Mouse (Mus musculus) adrenal gland, adult 8-10 months (tissue): ENCODE measurements around the gene Csrnp3. TPM values are rescaled to one million over a fixed set of nuclear protein-coding genes. Genes with fewer than 3 reads are reported as not detected.

Source experiments
- DNase-seq: peaks from one replicate; pipeline ENCODE4 v3.0.0; 2022
- total RNA-seq, 4 experiments: library from RNA; stranded (reverse); gene quantifications; 2 replicates each; pipeline ENCODE4 v1.2.4; 2022

The Csrnp3 gene
- total RNA-seq, 4 experiments from 2014 or later, result 0.41 to 1.1 (median 0.87) TPM

DNA sequence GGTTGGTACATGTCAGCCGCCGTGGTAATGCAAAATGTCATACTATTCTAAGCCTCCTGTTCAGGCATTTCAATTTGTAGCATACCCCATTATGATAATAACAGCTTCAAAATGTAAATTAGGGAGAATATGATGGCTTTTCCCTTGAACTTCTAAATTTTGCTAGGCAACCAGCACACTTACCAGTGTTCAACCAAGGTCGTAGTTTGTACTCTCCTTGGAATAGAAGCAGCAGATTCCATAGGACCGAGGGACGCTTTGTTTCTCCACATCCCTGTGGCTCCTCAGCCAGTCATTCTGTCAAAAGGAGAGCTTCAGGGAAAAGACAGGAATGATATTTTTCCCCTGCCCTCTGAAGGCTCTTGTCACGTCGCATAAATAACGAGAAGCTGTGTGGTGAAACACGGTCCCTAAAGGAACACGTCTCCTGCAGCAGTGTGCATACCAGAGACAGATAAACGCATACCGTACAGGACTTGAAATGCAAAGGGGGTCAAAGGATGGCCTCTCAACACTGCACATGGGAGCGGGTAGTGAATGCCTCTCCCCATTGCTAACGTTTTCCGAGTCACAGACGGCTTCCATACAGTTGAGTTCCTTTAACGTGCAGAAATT, 108.3 kb downstream of the Csrnp3 start:
- no peak for DNase-seq

DNA sequence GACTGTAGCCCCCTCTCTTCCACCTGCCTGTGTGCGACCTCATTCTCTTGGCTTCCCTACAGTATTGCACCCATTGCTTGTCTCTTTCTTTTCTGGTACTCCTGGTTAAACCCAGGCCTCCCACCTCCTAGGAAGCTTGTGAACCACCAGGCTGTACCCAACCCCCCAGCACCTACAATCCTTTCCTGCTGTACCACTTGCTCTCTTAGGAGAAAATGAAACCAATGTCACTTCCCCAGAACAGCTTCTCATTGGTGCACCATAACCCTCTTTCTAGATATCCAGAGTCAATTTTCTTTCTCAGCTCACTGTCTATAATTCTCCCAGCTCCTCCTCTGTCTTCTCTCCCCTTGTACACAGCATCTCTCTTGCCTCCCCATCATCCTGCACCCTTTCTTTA, 110.2 kb downstream of the Csrnp3 start:
- DNase-seq, result no peak

- DNase-seq, result no peak
These were observed 111.2 kb downstream of the Csrnp3 start for GRCm38 (mm10) chr2:65956727-65957126.

GRCm38 (mm10) chr2:65963420-65963819, 117.9 kb downstream of the Csrnp3 start:
- DNase-seq, result no peak

GRCm38 (mm10) chr2:65968810-65969209, 123.2 kb downstream of the Csrnp3 start:
- no peak for DNase-seq

GRCm38 (mm10) chr2:65973907-65974306, 128.3 kb downstream of the Csrnp3 start:
- DNase-seq, result no peak

DNA sequence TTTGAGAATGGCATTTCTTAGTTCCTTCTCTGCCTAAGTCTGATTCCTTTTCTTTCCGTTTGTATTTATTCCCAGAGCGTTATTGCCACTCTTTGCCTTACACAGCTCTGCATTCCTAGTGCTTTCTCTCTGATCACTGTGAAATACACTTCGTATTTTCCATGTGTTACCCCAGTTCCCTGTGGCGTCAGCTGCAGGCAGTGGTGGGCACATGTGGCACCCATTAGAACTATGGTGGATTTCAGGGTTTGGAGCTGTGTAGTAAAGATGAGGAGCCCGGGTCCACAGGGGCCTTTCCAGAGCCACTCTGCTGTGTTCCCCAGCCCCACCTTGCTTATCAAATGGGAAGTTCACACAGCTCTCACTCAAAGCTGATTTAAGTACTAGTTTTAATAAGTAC, 129.8 kb downstream of the Csrnp3 start:
- DNase-seq, result no peak

GRCm38 (mm10) chr2:65979338-65980053, 133.9 kb downstream of the Csrnp3 start:
- no peak for DNase-seq

- DNase-seq, result no peak
These were observed 135.9 kb downstream of the Csrnp3 start for GRCm38 (mm10) chr2:65981470-65981869.

DNA sequence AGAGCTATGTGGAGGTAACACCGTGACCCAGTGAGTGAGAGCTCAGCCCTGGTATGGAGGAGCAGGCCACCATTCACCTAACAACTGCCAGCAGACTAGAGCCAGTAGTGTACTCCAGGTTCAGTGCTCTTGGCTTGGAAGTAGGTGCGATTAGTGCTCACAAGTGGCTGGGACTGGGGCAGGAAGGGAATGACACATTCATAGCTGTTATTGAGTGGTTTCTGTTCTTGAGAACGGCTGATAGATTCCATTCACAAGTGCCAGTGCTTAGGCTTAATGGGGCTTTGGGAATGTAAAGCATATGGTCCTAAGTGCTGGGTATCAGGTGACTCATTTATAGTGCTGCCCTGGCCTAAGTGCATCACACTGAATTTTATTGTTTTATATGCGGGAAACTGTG, 136.4 kb downstream of the Csrnp3 start:
- DNase-seq, result no peak

- no peak for DNase-seq
These were observed 140.1 kb downstream of the Csrnp3 start for GRCm38 (mm10) chr2:65985706-65986105.

GRCm38 (mm10) chr2:65987069-65987468, 141.5 kb downstream of the Csrnp3 start:
- DNase-seq, result no peak

DNA sequence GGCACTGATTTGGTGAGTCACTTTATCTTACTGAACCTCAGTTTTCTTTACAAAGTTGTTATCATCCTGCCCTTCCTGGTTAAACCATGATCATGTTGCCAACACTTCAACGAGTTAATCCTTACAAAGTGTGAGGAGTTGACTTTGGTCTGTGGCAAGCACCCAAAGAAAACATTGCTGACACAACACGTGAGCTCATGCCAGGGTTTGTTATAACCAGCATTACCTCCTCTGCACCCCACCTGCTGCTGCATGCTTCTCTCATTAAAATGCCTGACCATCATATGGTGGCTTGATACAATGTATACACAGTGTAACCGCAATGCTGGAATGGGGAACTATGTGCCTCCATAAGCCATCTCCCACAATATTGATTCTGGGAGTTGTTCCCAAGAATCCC, 142.0 kb downstream of the Csrnp3 start:
- DNase-seq, result no peak

GRCm38 (mm10) chr2:65988788-65989187, 143.2 kb downstream of the Csrnp3 start:
- DNase-seq, result no peak

GRCm38 (mm10) chr2:65990108-65990507, 144.5 kb downstream of the Csrnp3 start:
- DNase-seq, result no peak

- DNase-seq, result no peak
These were observed 145.2 kb downstream of the Csrnp3 start for GRCm38 (mm10) chr2:65990754-65991153.

DNA sequence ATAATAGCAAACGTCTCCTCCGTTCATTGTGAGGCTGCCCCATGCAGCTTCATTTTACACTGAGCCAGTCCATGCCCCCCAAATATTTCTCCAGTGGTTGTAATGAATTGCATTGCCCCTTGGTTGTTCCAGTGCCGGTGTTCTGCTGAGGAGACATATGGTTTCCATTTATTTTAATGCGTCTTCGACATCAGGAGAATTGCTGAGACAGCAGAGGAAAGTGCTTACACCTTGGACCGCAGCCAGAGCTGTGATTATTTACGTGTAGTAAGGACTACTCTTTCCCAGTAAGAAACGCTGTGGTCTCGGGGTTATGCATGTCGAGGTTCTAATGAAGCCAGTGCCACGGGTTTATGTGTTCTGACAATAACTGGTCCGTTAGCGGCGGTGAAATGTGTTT, 147.8 kb downstream of the Csrnp3 start:
- no peak for DNase-seq

GRCm38 (mm10) chr2:65994886-65995468, 149.4 kb downstream of the Csrnp3 start:
- no peak for DNase-seq

DNA sequence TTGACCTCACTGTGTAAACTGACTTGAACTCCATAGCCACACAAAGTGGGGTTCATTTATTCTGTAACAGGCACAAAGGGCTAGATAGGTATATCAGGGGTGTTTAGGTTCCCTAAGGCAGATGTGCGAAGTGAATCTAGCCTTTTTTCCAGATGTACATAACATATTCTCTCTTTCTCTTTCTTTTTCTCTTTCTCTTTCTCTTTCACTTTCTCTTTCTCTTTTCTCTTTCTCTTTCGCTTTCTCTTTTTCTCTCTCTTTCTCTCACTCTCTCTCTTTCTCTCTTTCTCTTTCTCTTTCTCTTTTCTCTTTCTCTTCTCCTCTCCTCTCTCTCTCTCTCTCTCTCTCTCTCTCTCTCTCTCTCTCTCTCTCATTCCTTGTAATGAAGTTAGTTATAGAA, 153.2 kb downstream of the Csrnp3 start:
- no peak for DNase-seq

DNA sequence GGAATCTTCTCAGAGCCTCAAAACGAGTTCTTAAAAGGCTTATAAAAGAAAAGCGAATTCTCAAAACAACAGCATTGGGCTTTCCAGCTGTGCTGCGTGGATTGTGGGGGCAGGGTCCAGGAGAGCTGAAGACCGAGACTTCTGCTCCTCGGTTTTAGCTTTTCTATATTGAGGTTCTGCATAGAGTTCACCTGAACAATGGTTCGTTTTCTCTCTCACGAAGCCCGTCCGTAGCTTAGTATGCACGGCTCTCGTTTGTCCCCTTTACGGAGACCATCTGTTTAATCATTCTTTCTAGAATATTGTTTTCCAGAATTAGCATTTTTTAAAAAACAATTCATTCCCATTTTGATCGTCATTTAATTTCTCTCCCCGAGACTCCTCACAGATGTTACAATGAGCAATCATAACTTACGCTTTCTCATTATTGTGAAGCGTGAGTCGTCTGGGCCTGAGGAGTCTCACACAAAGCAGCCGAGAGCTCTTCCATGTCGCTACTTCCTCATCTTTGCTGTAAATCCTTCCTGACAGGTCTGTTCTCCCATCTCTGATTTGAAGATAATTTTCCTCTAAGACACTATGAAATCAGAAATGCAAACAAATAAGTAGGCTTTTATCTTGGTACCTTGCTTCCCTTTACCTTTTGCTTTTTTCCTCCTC, 163.6 kb downstream of the Csrnp3 start:
- no peak for DNase-seq

- no peak for DNase-seq
These were observed 164.1 kb downstream of the Csrnp3 start for GRCm38 (mm10) chr2:66009677-66010076.

DNA sequence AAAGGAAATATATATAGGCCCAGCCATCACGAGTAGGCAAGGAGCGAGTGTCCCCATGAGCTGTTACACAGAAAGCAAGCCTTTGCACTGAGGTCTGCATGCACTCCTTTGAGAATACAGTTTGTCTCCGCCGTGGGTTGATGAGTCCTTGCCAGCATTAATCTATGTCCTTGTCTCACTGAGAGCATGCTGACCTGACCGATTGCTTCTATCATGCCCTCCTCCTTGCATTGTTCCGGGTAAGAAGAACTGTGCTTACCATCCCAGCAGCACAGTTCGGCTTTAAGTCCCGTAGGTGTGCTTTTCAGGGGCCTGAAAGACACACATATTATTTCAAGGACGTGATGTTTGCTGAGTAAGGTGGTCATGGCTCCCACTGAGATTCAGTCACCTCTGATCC, 173.1 kb downstream of the Csrnp3 start:
- DNase-seq, result no peak

DNA sequence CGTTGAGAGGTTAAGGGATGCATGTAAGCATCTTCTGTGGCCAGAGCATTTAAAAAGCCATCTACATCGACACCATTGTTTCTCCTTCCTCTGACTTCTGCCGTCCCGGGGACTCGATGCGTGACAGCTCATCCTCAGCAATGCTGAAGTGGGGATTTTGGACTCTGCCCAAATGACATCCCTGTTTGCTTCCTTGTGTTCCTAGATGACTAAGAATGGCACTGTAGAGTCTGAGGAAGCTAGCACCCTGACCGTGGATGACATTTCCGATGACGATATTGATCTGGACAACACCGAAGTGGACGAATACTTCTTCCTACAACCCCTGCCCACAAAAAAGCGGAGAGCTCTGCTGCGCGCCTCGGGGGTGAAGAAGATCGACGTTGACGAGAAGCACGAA, 173.7 kb downstream of the Csrnp3 start:
- no peak for DNase-seq

GRCm38 (mm10) chr2:66023419-66023818, 177.9 kb downstream of the Csrnp3 start:
- DNase-seq, result no peak
